Mouse (Mus musculus): ENCODE measurements around the gene Casp1. TPM values are rescaled to one million over a fixed set of nuclear protein-coding genes. Genes with fewer than 3 reads are reported as not detected.

The Casp1 gene
- polyA plus RNA-seq (2012; rRNA removed) = 0.48 and 2.1 TPM in 2 replicates
- 2.8 and 3.9 TPM in 2 replicates for polyA plus RNA-seq (2014; fragmentation: Nextera tagmentation; extraction: Ambion mirVana)

GRCm38 (mm10) chr9:5298329-5299131 is at the start of gene Casp1:
Gene Casp1, plus strand, starts transcription at chr9:5298517.
- H3K27me3 ChIP-seq (ENCODE audit: control insufficient read depth, insufficient read depth, low read length) = no peaks in the 10 kb centered on the region
- TF ChIP-seq EP300 (IDR thresholded peaks at IDR 0.05; ENCODE audit: low read depth) (no peak), CTCF (IDR thresholded peaks at IDR 0.05; ENCODE audit: low read depth) (no peak)
- no peak within 1 kb of the TSS for H3K4me3 ChIP-seq (ENCODE audit: insufficient read depth in 1 of 2, low read depth in 2 of 2, low read length in 2 of 2)
- no peaks in the 10 kb centered on the region for H3K9me3 ChIP-seq (ENCODE audit: control insufficient read depth, low read length)
- DNase-seq (ENCODE audit: low read depth in 3 of 3, low spot score in 3 of 3) (no peak), ATAC-seq (ENCODE audit: insufficient read depth) (no peak)
- no peaks in the 10 kb centered on the region for H3K4me1 ChIP-seq (replicated peaks; ENCODE audit: control insufficient read depth in 2 of 2, insufficient read depth in 2 of 2, low read length in 1 of 2)
- H3K4me2 ChIP-seq (ENCODE audit: low read depth) = no peak within 1 kb of the TSS
- H3K9ac ChIP-seq (replicated peaks) = no peak within 1 kb of the TSS
- no peaks in the 10 kb centered on the region for H3K36me3 ChIP-seq (replicated peaks; ENCODE audit: control insufficient read depth, insufficient read depth, low read depth)
- WGBS (ENCODE audit: insufficient replicate concordance) = 57% methylated on average over 11 of the region's 11 CpGs
- H3K27ac ChIP-seq = no peak within 1 kb of the TSS

DNA sequence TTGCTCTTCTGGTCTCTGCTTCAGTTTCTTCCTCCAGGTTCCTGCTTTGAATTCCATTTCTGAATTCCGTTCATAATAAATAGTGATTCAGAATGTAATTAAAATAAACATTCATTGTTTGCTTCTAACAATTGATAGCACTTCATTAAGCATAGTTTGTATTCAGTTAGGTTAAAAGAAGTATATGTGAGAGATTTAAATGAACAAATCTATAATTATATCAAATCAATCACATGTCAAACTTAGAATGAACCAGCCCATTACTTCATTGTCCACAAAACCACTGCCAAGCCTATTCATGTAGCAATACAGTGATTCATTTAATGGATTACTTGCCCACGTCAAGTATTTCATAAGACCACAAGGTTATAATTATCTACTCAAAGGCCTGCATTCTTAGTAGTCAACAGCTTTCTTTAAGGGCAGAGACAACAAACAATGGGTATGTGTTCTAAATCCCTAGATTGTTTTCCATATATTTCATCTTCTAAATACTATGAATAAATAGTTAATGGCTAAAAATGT is 34.3 kb upstream of the Casp1 start:
- TF ChIP-seq EP300 (IDR thresholded peaks at IDR 0.05; ENCODE audit: low read depth) (no peak), CTCF (IDR thresholded peaks at IDR 0.05; ENCODE audit: low read depth) (no peak)
- ATAC-seq (ENCODE audit: insufficient read depth) (no peak), DNase-seq (ENCODE audit: low read depth in 3 of 3, low spot score in 3 of 3) (no peak)
- 46% methylated on average over 2 of the region's 2 CpGs for WGBS (ENCODE audit: insufficient replicate concordance)
- no peak overlapping the region for H3K4me3 ChIP-seq (ENCODE audit: insufficient read depth in 1 of 2, low read depth in 2 of 2, low read length in 2 of 2)
- no peaks in the 10 kb centered on the region for H3K36me3 ChIP-seq (replicated peaks; ENCODE audit: control insufficient read depth, insufficient read depth, low read depth)
- H3K27ac ChIP-seq = no peak overlapping the region
- no peaks in the 10 kb centered on the region for H3K27me3 ChIP-seq (ENCODE audit: control insufficient read depth, insufficient read depth, low read length)
- H3K4me1 ChIP-seq (replicated peaks; ENCODE audit: control insufficient read depth in 2 of 2, insufficient read depth in 2 of 2, low read length in 1 of 2) = no peaks in the 10 kb centered on the region
- no peak overlapping the region for H3K9ac ChIP-seq (replicated peaks)
- H3K4me2 ChIP-seq (ENCODE audit: low read depth) = no peak overlapping the region
- H3K9me3 ChIP-seq (ENCODE audit: control insufficient read depth, low read length) = no peaks in the 10 kb centered on the region

DNA sequence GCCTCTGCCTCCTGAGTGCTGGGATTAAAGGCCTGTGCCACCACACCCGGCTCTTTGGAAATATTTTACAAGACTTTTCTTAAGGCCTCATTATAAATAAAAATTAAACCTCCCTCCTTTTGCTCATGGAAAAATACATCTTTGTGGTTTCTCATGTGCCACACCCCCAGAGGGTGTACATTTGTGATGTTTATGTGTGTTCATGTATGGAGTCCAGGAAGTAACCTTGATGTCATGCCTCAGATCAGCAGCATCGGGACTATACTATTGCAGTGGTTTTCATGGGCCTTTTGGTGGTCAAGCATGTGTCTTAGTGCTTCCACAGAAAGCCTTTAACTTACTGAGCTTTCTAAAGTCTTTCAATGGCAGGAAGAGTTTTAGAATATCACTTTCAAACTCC is 28.0 kb upstream of the Casp1 start:
- 38% methylated on average over 2 of the region's 2 CpGs for WGBS (ENCODE audit: insufficient replicate concordance)
- ATAC-seq (ENCODE audit: insufficient read depth) (no peak), DNase-seq (ENCODE audit: low read depth in 3 of 3, low spot score in 3 of 3) (no peak)
- Histone ChIP-seq H3K36me3 (replicated peaks; ENCODE audit: control insufficient read depth, insufficient read depth, low read depth) (no peaks in the 10 kb centered on the region), H3K4me2 (ENCODE audit: low read depth) (no peak overlapping the region), H3K27me3 (ENCODE audit: control insufficient read depth, insufficient read depth, low read length) (no peaks in the 10 kb centered on the region), H3K4me1 (replicated peaks; ENCODE audit: control insufficient read depth in 2 of 2, insufficient read depth in 2 of 2, low read length in 1 of 2) (no peaks in the 10 kb centered on the region), H3K9ac (replicated peaks) (no peak overlapping the region), H3K27ac (no peak overlapping the region), H3K4me3 (ENCODE audit: insufficient read depth in 1 of 2, low read depth in 2 of 2, low read length in 2 of 2) (no peak overlapping the region), H3K9me3 (ENCODE audit: control insufficient read depth, low read length) (no peaks in the 10 kb centered on the region)
- TF ChIP-seq EP300 (IDR thresholded peaks at IDR 0.05; ENCODE audit: low read depth) = no peak

DNA sequence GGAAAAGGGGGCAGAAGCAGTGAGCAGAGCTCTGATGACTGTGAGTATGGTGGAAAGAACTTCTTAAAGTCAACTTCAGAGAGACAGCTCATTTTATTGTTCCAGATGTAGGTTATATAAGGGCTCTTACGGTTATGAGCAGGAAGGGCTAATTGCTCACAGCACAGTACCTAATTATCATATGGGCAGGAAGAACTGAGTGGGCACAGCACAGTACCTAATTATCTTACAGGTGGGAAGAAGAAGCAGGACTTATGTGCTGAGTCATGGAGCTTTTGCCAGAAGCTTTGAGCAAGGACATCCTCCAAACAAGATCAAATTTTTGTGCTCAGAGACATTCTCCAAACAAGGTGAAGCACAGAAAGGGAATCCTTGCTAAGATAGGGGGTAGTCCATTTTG is 27.4 kb upstream of the Casp1 start:
- no peak overlapping the region for H3K9ac ChIP-seq (replicated peaks)
- no peak overlapping the region for H3K4me3 ChIP-seq (ENCODE audit: insufficient read depth in 1 of 2, low read depth in 2 of 2, low read length in 2 of 2)
- no peaks in the 10 kb centered on the region for H3K36me3 ChIP-seq (replicated peaks; ENCODE audit: control insufficient read depth, insufficient read depth, low read depth)
- no peaks in the 10 kb centered on the region for H3K9me3 ChIP-seq (ENCODE audit: control insufficient read depth, low read length)
- WGBS (ENCODE audit: insufficient replicate concordance) = 45% methylated on average over 1 of the region's 1 CpGs
- DNase-seq (ENCODE audit: low read depth in 3 of 3, low spot score in 3 of 3) (no peak), ATAC-seq (ENCODE audit: insufficient read depth) (no peak)
- H3K4me2 ChIP-seq (ENCODE audit: low read depth) = no peak overlapping the region
- H3K27me3 ChIP-seq (ENCODE audit: control insufficient read depth, insufficient read depth, low read length) = no peaks in the 10 kb centered on the region
- H3K4me1 ChIP-seq (replicated peaks; ENCODE audit: control insufficient read depth in 2 of 2, insufficient read depth in 2 of 2, low read length in 1 of 2) = no peaks in the 10 kb centered on the region
- TF ChIP-seq EP300 (IDR thresholded peaks at IDR 0.05; ENCODE audit: low read depth) (no peak), CTCF (IDR thresholded peaks at IDR 0.05; ENCODE audit: low read depth) (no peak)
- H3K27ac ChIP-seq = no peak overlapping the region

GRCm38 (mm10) chr9:5271334-5271845 is 26.9 kb upstream of the Casp1 start:
- 45% methylated on average over 6 of the region's 6 CpGs for WGBS (ENCODE audit: insufficient replicate concordance)
- Histone ChIP-seq H3K27ac (no peak overlapping the region), H3K4me2 (ENCODE audit: low read depth) (no peak overlapping the region), H3K9ac (replicated peaks) (no peak overlapping the region), H3K27me3 (ENCODE audit: control insufficient read depth, insufficient read depth, low read length) (no peaks in the 10 kb centered on the region), H3K36me3 (replicated peaks; ENCODE audit: control insufficient read depth, insufficient read depth, low read depth) (no peaks in the 10 kb centered on the region), H3K4me3 (ENCODE audit: insufficient read depth in 1 of 2, low read depth in 2 of 2, low read length in 2 of 2) (no peak overlapping the region), H3K4me1 (replicated peaks; ENCODE audit: control insufficient read depth in 2 of 2, insufficient read depth in 2 of 2, low read length in 1 of 2) (no peaks in the 10 kb centered on the region), H3K9me3 (ENCODE audit: control insufficient read depth, low read length) (no peaks in the 10 kb centered on the region)
- ATAC-seq (ENCODE audit: insufficient read depth) (no peak), DNase-seq (ENCODE audit: low read depth in 3 of 3, low spot score in 3 of 3) (no peak)
- no peak for TF ChIP-seq EP300 (IDR thresholded peaks at IDR 0.05; ENCODE audit: low read depth)
- TF ChIP-seq CTCF (IDR thresholded peaks at IDR 0.05; ENCODE audit: low read depth) = no peak

Measured in liver, embryonic 14.5 days (tissue).